Mouse (Mus musculus): ENCODE results near the gene Clybl. TPM values are rescaled to one million over a fixed set of nuclear protein-coding genes. Genes with fewer than 3 reads are reported as not detected.

Gene Clybl
- polyA plus RNA-seq, 1 experiment from 2014 or later, result 20.7 TPM

DNA sequence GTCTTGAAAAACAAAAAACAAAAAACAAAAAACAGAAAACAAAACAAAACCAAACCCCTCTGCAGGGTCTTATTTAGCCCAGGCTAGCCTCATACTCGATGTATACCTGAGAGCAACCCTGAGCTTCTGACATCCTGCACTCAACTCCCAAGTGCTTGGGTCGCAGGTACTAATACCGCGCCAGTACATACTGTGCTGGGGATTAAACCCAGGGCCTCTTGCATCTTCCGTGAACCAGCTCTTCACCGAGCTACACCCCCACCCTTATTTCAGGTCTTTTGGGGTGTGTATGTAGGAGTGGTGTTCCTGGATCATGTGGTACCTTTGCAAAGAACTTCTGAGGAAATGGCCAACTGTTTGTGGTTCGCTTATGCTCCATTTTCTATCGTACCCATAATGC, 13.1 kb downstream of the Clybl start:
- H3K27me3 ChIP-seq (ENCODE audit: insufficient read depth, low read length), result no peaks in the 10 kb centered on the region
- ATAC-seq (ENCODE audit: insufficient read depth) (no peak), DNase-seq (no peak)
- no peaks in the 10 kb centered on the region for H3K9me3 ChIP-seq (ENCODE audit: low read depth, low read length)
- H3K9ac ChIP-seq, result no peak overlapping the region
- no peak for TF ChIP-seq CTCF (IDR thresholded peaks at IDR 0.05; ENCODE audit: low read depth)
- no peaks in the 10 kb centered on the region for H3K36me3 ChIP-seq (ENCODE audit: insufficient read depth)
- no peak overlapping the region for H3K4me3 ChIP-seq (ENCODE audit: low read depth, low read length)
- WGBS, result 94% methylated on average over 8 of the region's 8 CpGs
- no peak overlapping the region for H3K4me2 ChIP-seq
- H3K4me1 ChIP-seq (ENCODE audit: insufficient read depth), result no peaks in the 10 kb centered on the region
- no peak overlapping the region for H3K27ac ChIP-seq (ENCODE audit: low read depth)

DNA sequence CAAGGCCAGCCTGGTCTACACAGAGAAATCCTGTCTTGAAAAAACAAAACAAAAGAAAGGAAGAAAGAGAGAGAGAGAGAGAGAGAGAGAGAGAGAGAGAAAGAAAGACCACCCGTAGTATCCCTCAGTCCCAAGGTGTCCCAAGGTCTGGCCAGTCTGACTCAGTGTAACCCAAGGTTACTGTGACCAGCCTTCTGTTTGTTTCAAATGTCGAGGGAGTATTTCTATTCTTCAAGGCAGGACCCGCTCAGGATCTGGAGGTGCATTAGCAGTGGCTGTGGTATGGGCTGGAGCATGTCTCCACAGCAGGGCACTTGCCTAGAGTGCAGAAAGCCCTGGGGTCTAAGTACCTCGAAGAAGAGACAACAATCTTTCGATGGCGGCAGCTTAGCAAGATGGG, 15.3 kb downstream of the Clybl start:
- Histone ChIP-seq H3K27ac (ENCODE audit: low read depth) (no peak overlapping the region), H3K27me3 (ENCODE audit: insufficient read depth, low read length) (no peaks in the 10 kb centered on the region), H3K4me3 (ENCODE audit: low read depth, low read length) (no peak overlapping the region), H3K36me3 (ENCODE audit: insufficient read depth) (no peaks in the 10 kb centered on the region), H3K4me1 (ENCODE audit: insufficient read depth) (no peaks in the 10 kb centered on the region), H3K9ac (no peak overlapping the region), H3K9me3 (ENCODE audit: low read depth, low read length) (no peaks in the 10 kb centered on the region), H3K4me2 (no peak overlapping the region)
- WGBS, result 76% methylated on average over 6 of the region's 6 CpGs
- ATAC-seq (ENCODE audit: insufficient read depth) (no peak), DNase-seq (no peak)
- no peak for TF ChIP-seq CTCF (IDR thresholded peaks at IDR 0.05; ENCODE audit: low read depth)

DNA sequence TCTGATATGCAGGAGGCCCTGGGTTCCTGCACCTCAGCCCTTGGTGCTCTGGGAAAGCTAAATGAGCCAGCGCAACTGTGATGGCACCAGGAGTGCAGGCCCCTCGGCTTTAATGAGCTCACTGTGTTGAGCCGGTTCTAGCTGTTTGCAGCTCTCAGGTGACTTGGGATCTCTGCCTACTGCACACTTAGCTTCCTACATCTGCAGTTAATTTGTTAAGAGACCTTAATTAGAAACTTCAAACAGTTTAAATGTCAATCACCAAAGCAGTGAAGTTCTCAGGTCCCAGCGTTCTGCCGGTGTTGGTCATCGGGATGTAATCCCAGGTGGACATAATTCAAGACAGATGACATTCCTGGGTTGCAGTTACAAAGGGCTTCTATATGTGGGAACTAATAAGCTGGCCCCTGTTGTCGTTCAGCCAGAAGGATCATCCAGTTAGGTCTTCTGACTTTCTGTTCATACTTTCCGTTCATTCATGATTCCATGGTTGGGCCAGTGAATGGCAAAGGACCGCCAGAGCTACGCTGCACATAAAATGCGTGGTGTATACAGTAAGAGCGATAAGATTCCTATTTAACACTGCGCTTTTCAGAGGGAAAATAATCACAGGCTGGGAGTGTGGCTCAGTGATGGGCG, 18.9 kb downstream of the Clybl start:
- no peak overlapping the region for H3K9ac ChIP-seq
- H3K4me1 ChIP-seq (ENCODE audit: insufficient read depth), result no peaks in the 10 kb centered on the region
- no peak for ATAC-seq (ENCODE audit: insufficient read depth)
- no peaks in the 10 kb centered on the region for H3K36me3 ChIP-seq (ENCODE audit: insufficient read depth)
- no peak for TF ChIP-seq CTCF (IDR thresholded peaks at IDR 0.05; ENCODE audit: low read depth)
- 78% methylated on average over 14 of the region's 14 CpGs for WGBS
- H3K4me3 ChIP-seq (ENCODE audit: low read depth, low read length), result no peak overlapping the region
- H3K9me3 ChIP-seq (ENCODE audit: low read depth, low read length), result no peaks in the 10 kb centered on the region
- DNase-seq, result no peak
- no peaks in the 10 kb centered on the region for H3K27me3 ChIP-seq (ENCODE audit: insufficient read depth, low read length)
- H3K4me2 ChIP-seq, result no peak overlapping the region
- H3K27ac ChIP-seq (ENCODE audit: low read depth), result no peak overlapping the region

DNA sequence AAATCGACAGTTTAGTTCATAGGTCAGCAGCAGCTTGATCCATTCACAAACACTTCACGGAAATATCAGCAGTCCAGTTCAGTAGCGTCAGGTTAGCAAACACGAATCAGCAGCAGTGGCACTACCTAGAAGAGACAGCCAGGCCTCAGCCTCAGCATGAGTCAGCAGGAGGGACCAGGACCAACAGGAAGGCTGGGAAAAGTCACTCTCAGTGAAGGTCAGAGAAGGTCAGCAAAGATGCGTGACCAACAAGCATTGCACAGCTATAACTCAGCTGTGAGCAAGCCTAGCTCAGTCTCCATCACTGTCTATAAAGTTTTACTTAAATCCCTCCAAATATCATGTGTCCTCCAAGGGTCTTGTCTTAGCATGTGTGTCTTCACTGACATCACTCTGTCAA, 27.7 kb downstream of the Clybl start:
- H3K4me2 ChIP-seq, result no peak overlapping the region
- H3K27ac ChIP-seq (ENCODE audit: low read depth), result no peak overlapping the region
- ATAC-seq (ENCODE audit: insufficient read depth), result no peak
- WGBS, result 51% methylated on average over 5 of the region's 5 CpGs
- no peak overlapping the region for H3K4me3 ChIP-seq (ENCODE audit: low read depth, low read length)
- no peak for DNase-seq
- H3K9ac ChIP-seq, result no peak overlapping the region
- no peaks in the 10 kb centered on the region for H3K4me1 ChIP-seq (ENCODE audit: insufficient read depth)
- no peaks in the 10 kb centered on the region for H3K9me3 ChIP-seq (ENCODE audit: low read depth, low read length)
- no peak for TF ChIP-seq CTCF (IDR thresholded peaks at IDR 0.05; ENCODE audit: low read depth)
- H3K36me3 ChIP-seq (ENCODE audit: insufficient read depth), result no peaks in the 10 kb centered on the region
- H3K27me3 ChIP-seq (ENCODE audit: insufficient read depth, low read length), result no peaks in the 10 kb centered on the region

DNA sequence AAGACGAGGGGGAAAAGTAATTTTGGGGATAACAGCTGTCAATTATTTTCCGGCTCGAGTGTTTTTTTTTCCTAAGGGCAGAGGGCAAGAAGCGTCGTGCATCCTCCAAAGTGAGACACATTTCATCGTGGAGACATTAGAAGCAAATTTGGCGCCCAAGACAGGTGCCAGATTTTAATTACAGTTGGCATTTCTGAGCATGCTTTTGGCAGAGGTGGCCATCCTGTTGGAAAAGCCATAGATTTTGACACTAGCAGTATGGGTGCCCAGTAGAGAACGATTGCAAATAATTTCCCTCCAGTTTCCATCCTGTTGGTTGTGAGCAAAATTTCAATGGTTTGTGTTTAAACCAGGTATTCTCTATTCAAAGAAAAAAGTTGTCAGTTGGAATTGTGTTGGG, 32.1 kb downstream of the Clybl start:
- no peak overlapping the region for H3K4me3 ChIP-seq (ENCODE audit: low read depth, low read length)
- no peaks in the 10 kb centered on the region for H3K36me3 ChIP-seq (ENCODE audit: insufficient read depth)
- DNase-seq (no peak), ATAC-seq (ENCODE audit: insufficient read depth) (no peak)
- no peaks in the 10 kb centered on the region for H3K9me3 ChIP-seq (ENCODE audit: low read depth, low read length)
- H3K27me3 ChIP-seq (ENCODE audit: insufficient read depth, low read length), result no peaks in the 10 kb centered on the region
- H3K27ac ChIP-seq (ENCODE audit: low read depth), result no peak overlapping the region
- H3K4me2 ChIP-seq, result no peak overlapping the region
- no peak overlapping the region for H3K9ac ChIP-seq
- H3K4me1 ChIP-seq (ENCODE audit: insufficient read depth), result no peaks in the 10 kb centered on the region
- TF ChIP-seq CTCF (IDR thresholded peaks at IDR 0.05; ENCODE audit: low read depth), result no peak
- WGBS, result 77% methylated on average over 8 of the region's 8 CpGs

DNA sequence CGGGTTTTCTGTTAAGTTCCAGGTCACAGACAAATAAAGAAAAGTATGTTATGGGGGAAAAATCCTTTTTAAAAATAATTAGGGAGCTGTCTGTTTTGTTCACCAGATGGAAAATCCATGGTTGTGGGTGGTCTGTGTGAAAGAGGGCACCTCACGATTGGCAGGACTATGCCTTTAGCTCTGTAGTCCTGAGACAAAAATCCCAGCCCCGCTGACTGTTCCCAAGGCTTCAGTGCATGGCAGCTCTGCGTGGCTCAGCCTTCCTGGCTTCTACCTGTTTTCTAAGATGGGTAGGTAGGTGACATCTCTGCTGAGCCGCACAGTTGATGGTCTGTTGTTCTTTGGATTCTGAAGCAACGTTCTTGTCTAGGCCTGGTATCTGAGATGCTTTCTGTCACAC, 32.6 kb downstream of the Clybl start:
- Histone ChIP-seq H3K4me1 (ENCODE audit: insufficient read depth) (no peaks in the 10 kb centered on the region), H3K27ac (ENCODE audit: low read depth) (no peak overlapping the region), H3K9ac (no peak overlapping the region), H3K4me3 (ENCODE audit: low read depth, low read length) (no peak overlapping the region), H3K9me3 (ENCODE audit: low read depth, low read length) (no peaks in the 10 kb centered on the region), H3K27me3 (ENCODE audit: insufficient read depth, low read length) (no peaks in the 10 kb centered on the region), H3K4me2 (no peak overlapping the region), H3K36me3 (ENCODE audit: insufficient read depth) (no peaks in the 10 kb centered on the region)
- DNase-seq, result no peak
- no peak for ATAC-seq (ENCODE audit: insufficient read depth)
- 85% methylated on average over 6 of the region's 6 CpGs for WGBS
- TF ChIP-seq CTCF (IDR thresholded peaks at IDR 0.05; ENCODE audit: low read depth), result no peak

DNA sequence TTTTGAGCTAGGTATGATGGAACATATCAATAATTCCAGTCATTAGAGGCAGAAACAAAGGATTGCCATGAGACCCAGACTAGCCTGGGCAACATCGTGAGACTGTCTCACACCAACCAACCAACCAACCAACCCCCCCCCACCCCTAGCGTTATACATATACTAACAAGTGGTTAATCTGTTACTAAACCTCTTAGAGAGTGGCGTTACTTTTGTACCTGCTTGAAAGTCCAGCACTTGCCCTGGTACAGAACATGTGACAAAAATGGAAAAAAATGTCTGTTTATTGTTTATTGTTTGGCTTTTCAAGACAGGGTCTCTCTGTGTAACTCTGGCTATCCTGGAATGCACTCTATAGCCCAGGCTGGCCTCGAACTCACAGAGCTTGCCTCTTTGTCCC, 35.7 kb downstream of the Clybl start:
- ATAC-seq (ENCODE audit: insufficient read depth), result no peak
- H3K4me3 ChIP-seq (ENCODE audit: low read depth, low read length), result no peak overlapping the region
- H3K36me3 ChIP-seq (ENCODE audit: insufficient read depth), result no peaks in the 10 kb centered on the region
- H3K4me2 ChIP-seq, result no peak overlapping the region
- no peak for DNase-seq
- H3K4me1 ChIP-seq (ENCODE audit: insufficient read depth), result no peaks in the 10 kb centered on the region
- H3K27ac ChIP-seq (ENCODE audit: low read depth), result no peak overlapping the region
- 84% methylated on average over 4 of the region's 4 CpGs for WGBS
- no peak overlapping the region for H3K9ac ChIP-seq
- no peak for TF ChIP-seq CTCF (IDR thresholded peaks at IDR 0.05; ENCODE audit: low read depth)
- H3K9me3 ChIP-seq (ENCODE audit: low read depth, low read length), result no peaks in the 10 kb centered on the region
- H3K27me3 ChIP-seq (ENCODE audit: insufficient read depth, low read length), result no peaks in the 10 kb centered on the region

Measured in lung, embryonic 14.5 days (tissue).